Mouse (Mus musculus): Measurements from ENCODE around the gene Nhlh1. TPM values are rescaled to one million over a fixed set of nuclear protein-coding genes. Genes with fewer than 3 reads are reported as not detected.

Nhlh1 gene
- polyA plus RNA-seq, 1 experiment: not detected

- Histone ChIP-seq H3K36me3 (ENCODE audit: control insufficient read depth, insufficient read depth, low read length, poor library complexity, severe bottlenecking) (no peaks in the 10 kb centered on the region), H3K27ac (ENCODE audit: insufficient read depth, low read length) (no peak overlapping the region), H3K9me3 (replicated peaks; ENCODE audit: control insufficient read depth, insufficient read depth, low read length, poor library complexity, severe bottlenecking) (no peaks in the 10 kb centered on the region), H3K4me3 (ENCODE audit: low read depth, low read length) (no peak overlapping the region), H3K4me1 (ENCODE audit: control insufficient read depth, insufficient read depth, low read length) (peaks cover 6% of the 10 kb centered on the region), H3K27me3 (ENCODE audit: control insufficient read depth, insufficient read depth, low read length, poor library complexity, severe bottlenecking) (no peaks in the 10 kb centered on the region), H3K9ac (ENCODE audit: low read depth, poor library complexity, severe bottlenecking) (no peak overlapping the region)
- no peak for TF ChIP-seq CTCF (IDR thresholded peaks at IDR 0.05; ENCODE audit: low read depth, low read length)
- no peak for TF ChIP-seq POLR2A (IDR thresholded peaks at IDR 0.05; ENCODE audit: insufficient read depth, low read length)
- TF ChIP-seq EP300 (IDR thresholded peaks at IDR 0.05; ENCODE audit: insufficient read depth, low read depth, low read length): no peak
Measured at GRCm38 (mm10) chr1:172058874-172059273, 1.5 kb upstream of the Nhlh1 start.

DNA sequence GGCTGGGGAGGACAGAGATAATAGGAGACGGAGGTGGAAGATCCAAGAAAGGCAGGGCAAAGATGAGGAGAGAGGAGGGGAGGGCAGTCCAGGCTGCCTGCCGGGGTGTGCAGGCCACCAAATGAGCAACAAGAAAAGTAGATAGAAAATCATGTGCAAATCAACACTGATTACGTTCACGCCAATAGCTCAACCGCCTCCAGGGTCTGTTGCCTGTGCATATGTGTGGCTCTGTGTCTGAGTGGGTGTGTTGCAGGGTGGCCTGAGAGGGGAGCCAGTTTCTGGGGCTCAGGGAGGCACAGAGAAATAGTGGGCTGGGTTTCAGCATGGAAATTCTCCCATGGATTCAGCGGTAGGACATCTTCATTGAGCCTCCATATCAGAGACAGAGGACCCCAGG is 948 bp upstream of the Nhlh1 start:
- TF ChIP-seq CTCF (IDR thresholded peaks at IDR 0.05; ENCODE audit: low read depth, low read length): no peak
- no peak for TF ChIP-seq EP300 (IDR thresholded peaks at IDR 0.05; ENCODE audit: insufficient read depth, low read depth, low read length)
- no peak for TF ChIP-seq POLR2A (IDR thresholded peaks at IDR 0.05; ENCODE audit: insufficient read depth, low read length)
- Histone ChIP-seq H3K36me3 (ENCODE audit: control insufficient read depth, insufficient read depth, low read length, poor library complexity, severe bottlenecking) (no peaks in the 10 kb centered on the region), H3K4me1 (ENCODE audit: control insufficient read depth, insufficient read depth, low read length) (peaks cover 6% of the 10 kb centered on the region), H3K9me3 (replicated peaks; ENCODE audit: control insufficient read depth, insufficient read depth, low read length, poor library complexity, severe bottlenecking) (no peaks in the 10 kb centered on the region), H3K27me3 (ENCODE audit: control insufficient read depth, insufficient read depth, low read length, poor library complexity, severe bottlenecking) (no peaks in the 10 kb centered on the region), H3K4me3 (ENCODE audit: low read depth, low read length) (no peak overlapping the region), H3K27ac (ENCODE audit: insufficient read depth, low read length) (no peak overlapping the region), H3K9ac (ENCODE audit: low read depth, poor library complexity, severe bottlenecking) (no peak overlapping the region)

DNA sequence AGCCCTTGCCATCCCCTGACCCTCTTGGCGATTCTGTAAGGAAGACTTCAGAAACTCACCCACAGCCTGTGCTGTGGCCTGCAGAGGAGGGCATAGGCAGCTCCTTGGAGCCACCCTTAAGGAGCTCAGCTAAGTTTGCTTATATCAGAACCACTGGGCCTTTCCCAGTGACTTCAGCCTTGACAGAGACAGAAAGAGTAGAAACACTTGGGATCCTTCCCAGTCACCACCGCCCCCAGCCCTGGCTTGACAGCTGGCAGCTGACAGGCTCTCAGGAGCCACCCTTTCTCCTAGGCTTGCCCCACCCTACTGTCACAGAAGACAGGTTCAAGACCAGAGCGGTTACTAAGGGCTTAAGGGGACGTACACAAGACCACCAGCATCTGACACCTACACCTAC is 1.1 kb downstream of the Nhlh1 start:
- Histone ChIP-seq H3K4me3 (ENCODE audit: low read depth, low read length) (no peak overlapping the region), H3K4me1 (ENCODE audit: control insufficient read depth, insufficient read depth, low read length) (peaks cover 5% of the 10 kb centered on the region), H3K27ac (ENCODE audit: insufficient read depth, low read length) (no peak overlapping the region), H3K36me3 (ENCODE audit: control insufficient read depth, insufficient read depth, low read length, poor library complexity, severe bottlenecking) (no peaks in the 10 kb centered on the region), H3K9me3 (replicated peaks; ENCODE audit: control insufficient read depth, insufficient read depth, low read length, poor library complexity, severe bottlenecking) (no peaks in the 10 kb centered on the region), H3K9ac (ENCODE audit: low read depth, poor library complexity, severe bottlenecking) (no peak overlapping the region), H3K27me3 (ENCODE audit: control insufficient read depth, insufficient read depth, low read length, poor library complexity, severe bottlenecking) (no peaks in the 10 kb centered on the region)
- TF ChIP-seq EP300 (IDR thresholded peaks at IDR 0.05; ENCODE audit: insufficient read depth, low read depth, low read length) (no peak), POLR2A (IDR thresholded peaks at IDR 0.05; ENCODE audit: insufficient read depth, low read length) (no peak), CTCF (IDR thresholded peaks at IDR 0.05; ENCODE audit: low read depth, low read length) (no peak)

DNA sequence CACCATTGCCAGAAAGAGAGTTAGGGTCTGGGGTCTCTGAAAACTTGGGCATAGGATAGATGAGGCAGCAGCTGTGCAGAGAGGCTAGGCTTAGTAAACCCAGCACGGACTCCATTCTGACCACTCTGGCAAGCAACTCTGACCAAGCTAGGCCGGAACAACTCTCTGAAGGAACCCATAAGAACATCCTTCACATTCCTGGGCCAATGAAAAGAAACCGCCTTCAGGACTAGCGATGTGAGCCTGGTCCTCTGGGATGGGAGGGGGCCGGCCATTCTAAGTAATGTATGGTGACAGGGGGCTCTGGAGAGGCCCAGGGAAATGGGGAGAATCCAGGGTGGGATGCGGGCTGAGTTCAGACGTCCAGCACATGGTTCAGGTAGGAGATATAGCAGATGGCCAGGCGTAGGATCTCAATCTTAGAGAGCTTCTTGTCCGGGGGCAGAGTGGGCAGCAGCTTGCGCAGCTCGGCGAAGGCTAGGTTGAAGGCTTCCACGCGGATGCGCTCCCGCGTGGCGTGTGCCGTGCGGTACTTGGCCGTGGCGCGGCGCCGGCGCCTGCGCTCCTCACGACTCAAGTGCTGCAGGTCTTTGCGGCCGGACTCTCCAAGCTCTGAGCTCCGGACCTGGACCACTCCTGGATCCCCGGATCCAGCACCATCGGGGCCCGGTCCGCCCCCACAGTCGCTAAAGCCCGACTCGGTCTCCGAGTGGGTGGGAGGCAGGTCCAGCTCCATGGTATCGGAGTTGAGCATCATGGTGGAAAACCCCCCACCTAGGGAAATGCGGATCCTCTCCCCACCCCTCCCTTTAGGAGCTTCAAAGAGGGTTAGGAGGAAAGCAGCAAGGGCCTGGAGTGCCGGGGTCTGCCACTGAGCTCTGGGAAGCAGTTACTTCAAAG is 3.6 kb downstream of the Nhlh1 start:
- TF ChIP-seq EP300 (IDR thresholded peaks at IDR 0.05; ENCODE audit: insufficient read depth, low read depth, low read length): no peak
- no peak for TF ChIP-seq CTCF (IDR thresholded peaks at IDR 0.05; ENCODE audit: low read depth, low read length)
- no peak for TF ChIP-seq POLR2A (IDR thresholded peaks at IDR 0.05; ENCODE audit: insufficient read depth, low read length)
- no peaks in the 10 kb centered on the region for H3K27me3 ChIP-seq (ENCODE audit: control insufficient read depth, insufficient read depth, low read length, poor library complexity, severe bottlenecking)
- peak overlapping the region; percentile 46 for H3K9ac ChIP-seq (ENCODE audit: low read depth, poor library complexity, severe bottlenecking)
- H3K9me3 ChIP-seq (replicated peaks; ENCODE audit: control insufficient read depth, insufficient read depth, low read length, poor library complexity, severe bottlenecking): no peaks in the 10 kb centered on the region
- H3K4me3 ChIP-seq (ENCODE audit: low read depth, low read length): peak overlapping the region; percentile 61
- no peak overlapping the region for H3K27ac ChIP-seq (ENCODE audit: insufficient read depth, low read length)
- peaks cover 3% of the 10 kb centered on the region for H3K4me1 ChIP-seq (ENCODE audit: control insufficient read depth, insufficient read depth, low read length)
- H3K36me3 ChIP-seq (ENCODE audit: control insufficient read depth, insufficient read depth, low read length, poor library complexity, severe bottlenecking): no peaks in the 10 kb centered on the region

DNA sequence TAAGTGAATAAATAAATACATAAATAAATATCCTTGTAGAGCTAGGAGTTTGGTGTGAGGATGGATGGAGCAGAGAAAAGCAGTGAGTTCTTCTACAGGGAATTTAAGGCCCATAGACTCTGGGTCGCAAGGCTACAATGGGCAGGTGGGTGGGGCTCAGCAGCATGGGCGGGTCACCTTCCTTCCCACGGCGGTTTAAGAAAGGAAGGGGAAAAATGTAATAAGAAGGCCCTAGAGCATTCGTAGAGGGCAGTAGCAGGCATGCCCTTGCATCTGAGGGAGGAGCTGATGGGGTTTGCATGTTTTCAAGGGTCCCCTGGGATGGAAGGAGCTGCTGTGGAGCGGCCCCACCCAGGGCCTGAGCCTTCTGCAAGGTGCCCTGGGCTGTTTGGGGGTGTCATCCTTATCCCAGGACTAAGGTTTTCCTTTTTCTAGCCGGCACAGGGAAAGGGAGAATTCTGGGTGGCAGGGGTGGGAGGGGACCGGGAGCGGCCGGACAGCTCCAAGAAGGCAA is 4.5 kb downstream of the Nhlh1 start:
- Histone ChIP-seq H3K27ac (ENCODE audit: insufficient read depth, low read length) (no peak overlapping the region), H3K27me3 (ENCODE audit: control insufficient read depth, insufficient read depth, low read length, poor library complexity, severe bottlenecking) (no peaks in the 10 kb centered on the region), H3K9ac (ENCODE audit: low read depth, poor library complexity, severe bottlenecking) (0 out of 2 replicates have a peak overlapping the region, but pooled peaks have one; percentile 46), H3K36me3 (ENCODE audit: control insufficient read depth, insufficient read depth, low read length, poor library complexity, severe bottlenecking) (no peaks in the 10 kb centered on the region), H3K4me1 (ENCODE audit: control insufficient read depth, insufficient read depth, low read length) (no peaks in the 10 kb centered on the region), H3K4me3 (ENCODE audit: low read depth, low read length) (no peak overlapping the region), H3K9me3 (replicated peaks; ENCODE audit: control insufficient read depth, insufficient read depth, low read length, poor library complexity, severe bottlenecking) (no peaks in the 10 kb centered on the region)
- TF ChIP-seq EP300 (IDR thresholded peaks at IDR 0.05; ENCODE audit: insufficient read depth, low read depth, low read length): no peak

DNA sequence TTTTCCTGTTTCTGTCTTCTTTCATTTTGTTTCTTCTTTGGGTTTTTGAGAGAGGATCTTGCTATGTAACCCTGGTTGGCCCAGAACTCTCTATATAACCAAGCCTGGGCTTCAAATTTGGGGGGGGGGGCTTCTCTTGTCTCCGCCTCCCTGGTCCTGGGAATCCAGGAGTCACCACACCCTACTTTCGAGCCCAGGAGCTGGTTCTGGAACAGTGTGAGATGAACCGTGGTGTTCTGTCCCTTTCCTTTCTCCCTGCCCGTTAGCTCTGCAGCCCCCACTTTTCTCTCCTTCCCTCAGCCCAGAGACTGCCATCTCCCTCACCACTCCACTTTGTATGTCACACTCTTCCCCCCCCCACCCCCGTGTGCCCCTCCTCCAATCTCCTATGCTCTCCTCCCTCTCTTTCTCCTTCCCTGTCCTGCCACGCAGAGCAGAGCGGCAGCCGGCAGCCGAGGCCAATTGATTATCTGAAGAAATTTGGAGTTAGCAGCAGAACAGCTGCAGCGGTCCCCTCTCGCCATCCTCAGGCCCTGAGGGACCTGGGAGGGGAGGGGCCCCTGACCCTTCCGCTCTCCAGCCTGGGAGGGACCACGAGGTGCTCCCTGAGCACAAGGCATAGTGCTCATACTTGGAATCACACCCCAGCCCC is 8.1 kb downstream of the Nhlh1 start:
- no peak overlapping the region; the same call in 1 of the 2 replicates for H3K9ac ChIP-seq (ENCODE audit: low read depth, poor library complexity, severe bottlenecking)
- no peak for TF ChIP-seq EP300 (IDR thresholded peaks at IDR 0.05; ENCODE audit: insufficient read depth, low read depth, low read length)
- H3K27ac ChIP-seq (ENCODE audit: insufficient read depth, low read length): no peak overlapping the region
- no peak overlapping the region for H3K4me3 ChIP-seq (ENCODE audit: low read depth, low read length)
- H3K4me1 ChIP-seq (ENCODE audit: control insufficient read depth, insufficient read depth, low read length): no peaks in the 10 kb centered on the region
- H3K9me3 ChIP-seq (replicated peaks; ENCODE audit: control insufficient read depth, insufficient read depth, low read length, poor library complexity, severe bottlenecking): no peaks in the 10 kb centered on the region
- no peaks in the 10 kb centered on the region for H3K36me3 ChIP-seq (ENCODE audit: control insufficient read depth, insufficient read depth, low read length, poor library complexity, severe bottlenecking)
- H3K27me3 ChIP-seq (ENCODE audit: control insufficient read depth, insufficient read depth, low read length, poor library complexity, severe bottlenecking): no peaks in the 10 kb centered on the region

All from ES-Bruce4 (cell line).